Mouse (Mus musculus) embryonic fibroblast, embryonic 13.5 days (primary cell): Measurements from ENCODE around the gene Sin3a.

Experiments
- CTCF ChIP-seq: IDR thresholded peaks from 2 replicates; pipeline ENCODE4 v1.5.1; 2011; ENCODE audit warnings: mild to moderate bottlenecking, control low read depth, low read length, moderate library complexity, borderline replicate concordance; ENCODE audit not compliant: insufficient read depth
- POLR2A ChIP-seq: IDR thresholded peaks from 2 replicates; pipeline ENCODE4 v1.6.1; 2011; ENCODE audit warnings: low read depth, mild to moderate bottlenecking, control low read depth, low read length, moderate library complexity

DNA sequence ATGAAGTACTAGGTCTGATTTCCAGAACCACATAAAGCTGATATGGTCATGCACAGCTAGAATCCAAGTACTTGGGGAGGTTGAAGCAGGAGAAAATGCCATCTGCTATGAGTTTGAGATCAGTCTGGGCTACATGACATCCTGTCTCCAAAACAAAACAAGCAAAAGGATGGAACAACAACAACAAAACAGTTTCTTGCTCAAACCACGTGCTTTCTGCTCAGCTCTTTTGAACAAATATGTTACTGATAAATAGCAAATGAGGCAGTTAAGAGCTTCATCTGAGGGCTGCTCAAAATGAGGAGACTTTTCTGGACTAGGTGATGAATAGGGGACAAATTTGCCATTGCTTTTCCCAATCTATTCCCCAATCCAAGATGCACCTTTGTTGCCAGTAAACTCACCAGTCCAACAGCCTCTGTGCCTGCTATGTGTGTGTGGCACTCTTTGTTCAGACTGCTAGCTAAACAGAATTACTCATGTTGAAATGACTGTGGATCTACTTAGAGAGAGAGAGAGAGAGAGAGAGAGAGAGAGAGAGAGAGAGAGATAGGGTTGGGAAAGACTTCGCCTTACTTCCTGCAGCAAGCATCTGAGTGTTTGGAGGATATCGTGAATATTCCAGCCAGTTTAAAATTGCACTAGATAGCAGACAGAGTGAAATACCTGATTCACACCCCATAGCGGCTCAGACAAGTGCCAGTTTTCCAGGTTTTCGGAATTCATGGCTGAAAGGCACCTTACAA lies 867 bp upstream of the Sin3a start:
- no peak for TF ChIP-seq CTCF
- TF ChIP-seq POLR2A, result no peak
